Mouse (Mus musculus): Measurements from ENCODE around the gene Gm49384.
A peak's percentile ranks its signal among the peaks of the same experiment; 100 is the strongest.

Gm49384 gene

GRCm38 (mm10) chr12:69207396-69207795 lies 3.3 kb upstream of the Gm49384 start:
- no peak for DNase-seq (ENCODE audit: low read depth, low spot score)

- no peak for DNase-seq (ENCODE audit: low read depth, low spot score)
Measured at GRCm38 (mm10) chr12:69198985-69199384, 5.1 kb downstream of the Gm49384 start.

- DNase-seq (ENCODE audit: low read depth, low spot score): peak; percentile 62
Measured at GRCm38 (mm10) chr12:69198164-69198535, 5.9 kb downstream of the Gm49384 start, which contains the start of gene Dnaaf2. TSS of gene Dnaaf2 (minus strand) at chr12:69198429.

DNA sequence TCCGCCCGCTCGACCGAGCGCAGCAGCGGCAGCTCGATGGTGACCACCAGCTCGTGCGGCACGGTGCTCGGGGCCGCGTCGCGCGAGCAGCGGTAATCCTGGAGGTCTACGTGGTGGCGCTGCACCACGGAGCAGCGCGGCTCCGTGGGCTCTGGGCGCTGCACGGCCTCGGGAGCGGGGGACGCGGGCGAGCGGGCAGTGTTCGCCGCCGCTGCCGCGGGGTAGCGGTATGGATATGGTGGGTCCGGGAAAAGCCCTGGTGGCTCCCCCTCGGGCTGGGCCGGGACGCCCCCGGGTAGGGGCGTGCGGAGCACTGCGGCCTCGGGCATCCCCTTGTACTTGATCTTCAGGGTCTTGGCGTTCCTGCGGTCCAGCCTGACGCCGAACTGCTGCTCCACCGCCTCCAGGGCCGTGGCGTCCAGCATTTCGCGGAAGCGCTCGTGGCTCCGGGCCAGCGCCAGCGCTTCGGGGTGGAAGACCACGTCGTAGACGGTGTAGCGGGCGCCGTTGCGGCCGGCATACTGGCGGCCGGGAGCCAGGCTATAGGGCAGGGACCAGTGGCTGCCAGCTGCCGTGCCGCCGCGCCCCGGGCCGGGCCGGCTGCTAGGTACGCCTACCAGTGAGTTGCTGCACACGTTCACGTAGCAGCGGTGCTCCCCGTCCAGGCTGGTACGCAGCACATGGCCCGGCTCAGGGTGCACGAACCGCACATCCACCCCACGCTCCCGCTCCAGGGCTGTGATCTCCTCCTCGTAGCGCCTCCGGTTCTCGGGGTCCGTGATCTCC lies 6.5 kb downstream of the Gm49384 start:
- peak; percentile 60 for DNase-seq (ENCODE audit: low read depth, low spot score)

GRCm38 (mm10) chr12:69196444-69197377 lies 7.4 kb downstream of the Gm49384 start, which contains the start of gene Gm49383:
TSS of gene Gm49383 (minus strand) at chr12:69197104.
- DNase-seq (ENCODE audit: low read depth, low spot score): peak; percentile 58

- DNase-seq (ENCODE audit: low read depth, low spot score): no peak
Measured at GRCm38 (mm10) chr12:69192637-69193036, 11.4 kb downstream of the Gm49384 start.

DNA sequence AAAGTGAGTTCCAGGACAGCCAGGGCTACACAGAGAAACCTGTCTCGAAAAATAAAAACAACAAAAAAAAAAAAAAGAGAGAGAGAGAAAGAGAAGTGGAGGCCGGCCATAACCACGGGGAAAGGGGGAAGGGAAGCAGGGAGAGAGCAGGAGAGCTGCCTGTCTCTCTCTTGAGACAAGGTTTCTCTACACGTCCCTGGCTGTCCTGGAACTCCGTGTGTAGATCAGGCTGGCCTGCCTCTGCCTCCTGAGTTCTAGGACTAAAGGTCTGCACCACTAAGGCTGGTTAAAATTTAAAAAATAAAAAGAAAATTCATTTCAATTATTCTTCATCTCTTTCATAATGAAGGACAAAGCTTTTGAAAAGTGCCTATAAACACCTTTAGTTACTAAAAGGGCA lies 12.7 kb downstream of the Gm49384 start:
- no peak for DNase-seq (ENCODE audit: low read depth, low spot score)

- no peak for DNase-seq (ENCODE audit: low read depth, low spot score)
Measured at GRCm38 (mm10) chr12:69190522-69190921, 13.5 kb downstream of the Gm49384 start.

DNA sequence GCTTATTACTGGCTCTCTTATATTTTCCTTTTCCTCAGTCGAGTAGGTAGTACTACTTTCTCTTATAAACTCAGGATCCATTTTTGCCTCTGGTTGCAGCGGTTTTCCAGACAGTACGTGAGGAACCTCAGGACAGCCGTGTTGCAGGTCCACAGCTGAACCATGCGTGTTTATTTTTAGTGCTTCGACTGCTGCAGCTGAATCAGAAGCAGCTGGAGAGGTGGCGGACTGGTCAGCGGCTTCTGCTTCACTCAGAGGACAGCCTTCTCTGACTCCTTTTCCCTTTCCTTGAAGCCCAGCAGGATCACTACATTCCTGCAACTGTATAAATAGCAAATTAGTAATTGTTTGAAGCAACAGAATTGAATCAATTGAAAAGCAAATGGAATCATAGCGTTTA lies 14.0 kb downstream of the Gm49384 start:
- no peak for DNase-seq (ENCODE audit: low read depth, low spot score)

DNA sequence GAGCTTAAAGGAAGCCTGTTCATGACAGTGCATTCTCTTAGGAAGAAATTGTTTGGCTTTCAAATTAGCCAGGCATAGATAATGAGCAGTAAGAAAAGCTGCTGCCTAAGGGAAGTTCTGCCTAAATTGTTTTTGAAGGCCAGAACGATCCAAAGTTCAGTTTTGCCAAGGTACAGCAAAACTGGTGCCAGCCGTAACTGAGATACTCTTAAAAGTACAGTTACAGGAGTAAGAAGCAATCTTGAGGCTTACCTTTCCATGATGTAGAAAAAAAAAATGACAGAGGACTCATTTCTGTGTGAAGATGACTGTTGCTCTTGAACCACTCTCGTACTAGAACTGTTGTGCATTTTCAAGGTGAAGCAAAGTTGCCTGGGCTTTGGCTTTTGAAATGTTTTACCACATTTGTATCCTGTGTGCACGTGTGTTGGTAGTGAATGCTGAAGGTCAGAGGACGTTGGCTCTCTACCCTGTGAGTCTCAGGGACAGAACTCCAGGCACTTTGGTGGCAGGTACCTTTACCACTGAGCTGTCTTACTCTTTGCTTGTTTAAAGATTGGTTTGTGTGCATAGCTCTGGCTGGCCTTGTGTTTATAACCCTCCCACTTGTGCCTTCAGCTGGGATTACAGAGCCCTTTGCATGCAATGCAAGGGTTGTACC lies 17.1 kb downstream of the Gm49384 start:
- DNase-seq (ENCODE audit: low read depth, low spot score): no peak

GRCm38 (mm10) chr12:69185371-69185770 lies 18.7 kb downstream of the Gm49384 start:
- DNase-seq (ENCODE audit: low read depth, low spot score): no peak

DNA sequence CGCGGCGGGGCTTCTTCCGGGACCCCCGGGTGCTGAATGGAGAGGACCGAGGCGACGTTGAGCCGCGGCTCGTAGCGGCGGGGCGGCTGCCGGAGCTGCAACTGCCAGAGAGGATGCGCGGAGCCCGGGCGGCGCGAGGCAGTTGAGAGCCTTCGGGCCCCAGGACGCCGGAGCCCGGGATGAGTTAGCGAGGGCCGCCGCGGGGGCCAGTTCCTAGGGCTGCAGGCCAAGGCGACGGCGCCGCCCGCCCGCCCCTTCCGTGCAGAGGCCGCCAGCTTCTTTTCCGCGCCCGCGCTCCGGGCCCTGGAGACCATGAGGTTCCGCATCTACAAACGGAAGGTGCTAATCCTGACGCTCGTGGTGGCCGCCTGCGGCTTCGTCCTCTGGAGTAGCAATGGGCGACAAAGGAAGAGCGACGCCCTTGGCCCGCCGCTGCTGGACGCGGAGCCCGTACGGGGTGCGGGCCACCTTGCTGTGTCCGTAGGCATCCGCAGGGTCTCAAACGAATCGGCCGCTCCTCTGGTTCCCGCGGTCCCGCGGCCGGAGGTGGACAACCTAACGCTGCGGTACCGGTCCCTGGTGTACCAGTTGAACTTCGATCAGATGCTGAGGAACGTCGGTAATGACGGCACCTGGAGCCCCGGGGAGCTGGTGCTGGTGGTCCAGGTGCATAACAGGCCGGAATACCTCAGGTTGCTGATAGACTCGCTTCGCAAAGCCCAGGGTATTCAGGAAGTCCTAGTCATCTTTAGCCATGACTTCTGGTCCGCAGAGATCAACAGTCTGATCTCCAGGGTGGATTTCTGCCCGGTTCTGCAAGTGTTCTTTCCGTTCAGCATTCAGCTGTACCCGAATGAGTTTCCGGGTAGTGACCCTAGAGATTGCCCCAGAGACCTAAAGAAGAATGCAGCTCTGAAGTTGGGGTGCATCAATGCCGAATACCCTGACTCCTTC lies 19.4 kb downstream of the Gm49384 start:
- DNase-seq (ENCODE audit: low read depth, low spot score): peak; percentile 47

DNA sequence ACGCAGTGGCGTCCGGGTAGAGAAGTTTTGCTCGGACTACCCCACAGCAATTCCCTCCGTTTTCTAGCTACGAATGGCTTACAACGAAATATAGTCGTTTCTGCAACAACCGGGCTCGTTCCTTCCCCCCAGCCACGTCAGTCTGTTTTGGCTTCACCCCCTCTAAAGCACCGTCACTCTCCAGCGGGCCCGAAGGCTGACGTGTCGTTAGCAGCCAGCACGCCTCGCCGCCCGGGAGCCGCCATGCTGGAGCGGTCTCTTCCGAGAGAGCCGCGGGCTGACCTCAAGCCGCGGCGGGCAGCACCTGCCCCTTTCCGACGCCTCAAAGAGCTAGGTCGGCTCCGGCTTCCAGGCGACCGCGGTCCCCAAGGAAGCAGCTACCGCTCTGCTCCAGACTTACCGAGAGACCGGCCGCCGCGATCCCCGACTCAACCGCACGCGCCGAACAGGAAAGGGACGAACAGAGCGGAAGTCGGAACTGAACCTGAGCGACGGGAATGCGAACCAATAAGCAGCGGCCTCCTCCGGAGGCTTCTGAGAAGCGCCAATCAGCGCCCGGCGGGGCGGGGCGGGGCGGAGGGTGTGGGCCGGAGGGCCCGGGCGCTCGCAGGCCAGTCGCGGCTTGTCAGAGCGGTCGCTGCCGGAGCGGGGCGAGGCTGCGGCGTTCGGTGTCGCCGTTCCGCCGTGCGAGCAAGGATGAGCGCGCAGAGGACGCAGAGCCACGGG lies 20.3 kb downstream of the Gm49384 start, which contains the start of the genes Rpl36al and Mgat2:
Rpl36al (minus strand) TSS at position 501 of the 726 bp plus-strand sequence.
Mgat2 (plus strand) TSS at position 575 of the 726 bp plus-strand sequence.
- peak; percentile 99 for DNase-seq (ENCODE audit: low read depth, low spot score)

- DNase-seq (ENCODE audit: low read depth, low spot score): no peak
Measured at GRCm38 (mm10) chr12:69181800-69182199, 22.3 kb downstream of the Gm49384 start.

DNA sequence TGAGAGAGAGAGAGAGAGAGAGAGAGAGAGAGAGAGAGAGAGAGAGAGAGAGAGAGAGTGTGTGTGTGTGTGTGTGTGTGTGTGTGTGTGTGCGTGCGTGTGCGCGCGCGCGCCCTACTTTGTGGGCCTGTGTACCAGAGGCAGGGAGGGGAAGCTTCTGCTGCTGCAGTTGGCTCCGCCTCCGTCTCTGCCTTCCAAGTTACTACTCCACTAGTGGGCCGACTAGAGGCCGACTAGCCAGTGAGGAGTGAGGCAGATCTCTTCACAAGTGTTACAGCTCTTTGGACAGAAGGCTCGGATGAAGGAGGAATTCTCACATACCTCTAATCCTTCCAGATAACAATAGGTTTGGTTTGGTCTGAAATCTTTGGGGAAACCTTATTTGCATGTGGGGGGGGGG lies 24.7 kb downstream of the Gm49384 start:
- no peak for DNase-seq (ENCODE audit: low read depth, low spot score)

- no peak for DNase-seq (ENCODE audit: low read depth, low spot score)
Measured at GRCm38 (mm10) chr12:69177526-69177925, 26.5 kb downstream of the Gm49384 start.

DNA sequence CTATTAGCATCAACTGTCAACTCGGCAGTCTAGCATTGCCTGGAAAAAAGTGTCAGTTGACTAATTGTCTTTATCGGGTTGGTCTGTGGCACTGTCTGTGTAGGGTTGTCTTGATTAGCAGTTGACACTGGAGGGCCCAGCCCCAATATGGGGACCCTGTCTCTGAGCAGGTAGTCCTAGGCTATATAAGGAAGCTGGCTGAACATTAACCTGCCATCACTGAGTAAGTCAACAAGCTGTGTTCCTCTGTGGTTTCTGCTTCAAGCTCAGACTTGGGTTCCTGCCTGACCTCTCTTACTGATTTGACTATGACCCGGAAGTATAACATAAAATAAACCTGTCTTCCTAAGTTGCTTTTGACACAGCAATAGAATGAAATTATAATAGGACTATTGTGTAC lies 28.1 kb downstream of the Gm49384 start:
- no peak for DNase-seq (ENCODE audit: low read depth, low spot score)

- DNase-seq (ENCODE audit: low read depth, low spot score): no peak
Measured at GRCm38 (mm10) chr12:69171307-69171706, 32.8 kb downstream of the Gm49384 start.

DNA sequence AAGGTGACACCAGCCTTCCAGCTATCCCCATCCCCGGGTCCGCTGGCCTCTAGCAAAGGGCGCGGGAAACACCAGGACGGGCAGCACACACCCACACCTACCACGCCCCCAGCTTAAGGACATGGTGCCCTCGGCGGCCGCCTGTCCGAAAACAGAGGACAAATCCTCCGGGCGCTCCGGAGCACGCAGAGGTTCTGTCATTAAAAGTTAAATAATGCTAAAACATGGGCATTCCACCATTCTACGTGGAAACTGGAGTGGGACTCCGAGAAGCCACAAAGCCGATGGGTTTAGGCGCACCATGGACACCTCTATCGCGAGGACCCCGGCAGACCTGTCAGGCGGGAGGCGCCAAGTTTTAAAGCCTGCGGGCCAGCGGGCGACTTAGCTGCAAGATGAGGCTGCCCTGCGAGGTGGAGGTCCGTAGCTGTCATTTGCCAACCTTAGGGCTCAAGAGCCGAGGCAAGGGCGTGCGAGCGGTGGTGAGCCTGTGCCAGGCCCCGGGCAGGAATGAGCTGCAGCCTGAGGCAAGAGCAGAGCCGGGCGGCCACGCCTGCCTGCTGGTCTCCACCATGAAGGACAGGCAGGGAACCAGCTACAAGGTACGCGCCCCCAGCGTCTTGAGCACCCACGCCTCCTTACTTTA lies 35.5 kb downstream of the Gm49384 start, which contains the start of gene Lrr1:
Lrr1 (plus strand) TSS at position 354 of the 646 bp plus-strand sequence.
- peak; percentile 83 for DNase-seq (ENCODE audit: low read depth, low spot score)

Data from c-Kit-negative CD71-positive TER-119-positive erythroid progenitor cells, embryonic 14.5 days (primary cell).